ENCODE assay signal across 8 mouse cellular contexts in the genomic region with DNA sequence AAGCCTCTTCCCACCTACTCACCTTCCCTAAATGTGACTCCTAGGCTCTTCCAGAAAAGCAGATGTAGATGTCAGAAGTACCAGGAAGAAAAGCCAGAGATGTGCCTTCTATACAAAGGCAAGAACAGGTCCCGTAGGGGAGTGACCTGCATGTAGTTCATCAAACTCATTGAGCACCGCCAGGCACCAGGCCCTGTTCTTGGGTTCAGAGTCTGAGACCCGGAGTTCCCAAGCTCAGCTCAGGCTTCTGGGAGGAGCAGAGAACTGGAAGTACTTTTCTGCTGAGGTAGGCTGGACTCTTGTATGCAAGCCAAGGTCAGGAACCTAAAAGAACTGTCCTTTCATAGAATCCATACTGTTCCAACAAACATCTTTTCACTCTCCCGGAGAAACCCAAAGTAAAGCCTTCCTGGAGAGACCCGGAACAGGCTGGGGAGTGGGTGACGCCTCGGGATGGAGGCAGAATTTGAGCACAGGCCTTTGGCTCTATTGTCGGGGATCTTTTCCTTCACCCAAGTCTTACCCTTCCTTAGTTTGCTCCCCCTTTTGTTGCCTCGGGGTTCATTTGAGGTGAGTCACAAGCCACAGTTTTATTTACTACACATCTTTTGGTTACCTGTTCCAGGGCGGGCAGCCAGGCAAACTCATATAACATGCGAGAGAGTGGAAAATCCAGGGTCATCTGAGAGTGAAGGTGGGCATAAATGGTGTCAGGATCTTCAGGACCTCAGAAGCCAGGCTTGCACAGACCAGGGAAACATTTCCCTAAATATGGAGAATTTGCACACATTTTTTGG. TPM values are rescaled to one million over a fixed set of nuclear protein-coding genes. Genes with fewer than 3 reads are reported as not detected.
A peak's percentile ranks its signal among the peaks of the same experiment; 100 is the strongest.
DNase-seq lines count a peak whose midpoint lies in the region; ATAC-seq and TF ChIP-seq lines count a peak whose summit lies in the region.

No protein-coding gene starts in this region.

- H3K9me3 ChIP-seq in heart, embryonic 14.5 days (ENCODE audit: control insufficient read depth, low read length) = no peaks in the 10 kb centered on the region

- peaks cover 14% of the 10 kb centered on the region for H3K4me1 ChIP-seq in brown adipose tissue, adult 24 weeks (ENCODE audit: control insufficient read depth, insufficient read depth, insufficient read length, low read length)
- peaks cover 26 to 46% of the 10 kb centered on the region in 2 experiments for H3K4me1 ChIP-seq in heart, embryonic 14.5 days (ENCODE audit: control insufficient read depth in 2 of 2, insufficient read depth in 2 of 2, low read length in 2 of 2)
- no peaks in the 10 kb centered on the region for H3K4me1 ChIP-seq in lung, adult 2 months (ENCODE audit: control insufficient read depth, insufficient read depth, low read length)

- no peak for TF ChIP-seq CTCF in lung, adult 2 months (IDR thresholded peaks at IDR 0.05; ENCODE audit: insufficient read depth, low read length)

- whole genome bisulfite sequencing in heart, embryonic 14.5 days = 75% methylated on average over 11 of the region's 11 CpGs
- 70% methylated on average over 11 of the region's 11 CpGs for WGBS in lung, adult 2 months

- DNase-seq in layer of hippocampus, postnatal 10 days (ENCODE audit: low spot score in 2 of 2) = peak; percentile 23 to 25
- DNase-seq in layer of hippocampus, adult 9-11 months = no peak
- peak; percentile 74 to 89 for DNase-seq in kidney, postnatal 36 days
- DNase-seq in skeletal muscle tissue, adult 2 months (ENCODE audit: low read depth, low spot score) = peak; percentile 39
- DNase-seq in lung, adult 2 months = no peak
- no peak for DNase-seq in lung, postnatal 36 days

- peak overlapping the region; percentile 100; the same call in 1 of the 2 replicates for H3K4me3 ChIP-seq in brown adipose tissue, adult 24 weeks (ENCODE audit: insufficient read depth, low read depth, low read length)
- peak overlapping the region in 1 of 2 experiments; percentile 74; a peak in 2 of 4 replicates for H3K4me3 ChIP-seq in heart, embryonic 14.5 days (ENCODE audit: control insufficient read depth in 1 of 2, insufficient read depth in 1 of 2, low read depth in 1 of 2, low read length in 2 of 2)
- H3K4me3 ChIP-seq in lung, adult 2 months (replicated peaks; ENCODE audit: extremely low read depth, low read depth, low read length) = no peak overlapping the region

- no peak for TF ChIP-seq POLR2A in lung, adult 2 months (IDR thresholded peaks at IDR 0.05; ENCODE audit: borderline replicate concordance, extremely low read depth, low read depth, low read length)

- peak overlapping the region; percentile 95 for H3K27ac ChIP-seq in brown adipose tissue, adult 24 weeks (replicated peaks; ENCODE audit: low read depth, low read length)
- H3K27ac ChIP-seq in heart, embryonic 14.5 days (replicated peaks in 1 of 2; ENCODE audit: control insufficient read depth in 1 of 2, insufficient read depth in 1 of 2, low read depth in 2 of 2, low read length in 2 of 2) = peak overlapping the region in 1 of 2 experiments; percentile 94; a peak in 2 of 4 replicates

- ATAC-seq in heart, embryonic 14.5 days (ENCODE audit: insufficient number of reproducible peaks, insufficient read depth, low FRiP score, low read depth) = no peak

- H3K9ac ChIP-seq in heart, embryonic 14.5 days (ENCODE audit: low read length) = peak overlapping the region; percentile 81

- H3K4me2 ChIP-seq in heart, embryonic 14.5 days (ENCODE audit: low read length) = peak overlapping the region; percentile 79

- H3K36me3 ChIP-seq in heart, embryonic 14.5 days (ENCODE audit: control insufficient read depth, insufficient read depth, low read length) = no peaks in the 10 kb centered on the region

- no peaks in the 10 kb centered on the region for H3K27me3 ChIP-seq in heart, embryonic 14.5 days (ENCODE audit: control insufficient read depth, insufficient read depth, low read length)

RNA-seq across cellular contexts. Expression of a gene that starts 0.9 kb away (rescaled TPM):
- total RNA-seq in layer of hippocampus, postnatal 10 days (2021) = 100 to 1,000 TPM in 1 of 2 experiments, 10 to 100 TPM in 1; 99.8 to 117 TPM
- polyA plus RNA-seq in brown adipose tissue, adult 24 weeks (2012; ENCODE audit: insufficient read depth, insufficient read length, missing spikeins) = 62.7 and 65.5 TPM in 2 replicates
- polyA plus RNA-seq in heart, embryonic 14.5 days (2014; fragmentation: Nextera tagmentation; extraction: Ambion mirVana) = 33.2 and 38.2 TPM in 2 replicates
- polyA plus RNA-seq in lung, adult 2 months (2012; rRNA removed) = 14.4 and 23.3 TPM in 2 replicates

RNA-seq across cellular contexts. Expression of a gene that starts 51.7 kb away (rescaled TPM):
- 10 to 100 TPM; 18.0 to 19.8 TPM for total RNA-seq in layer of hippocampus, postnatal 10 days (2021)
- 12.0 and 17.0 TPM in 2 replicates for polyA plus RNA-seq in brown adipose tissue, adult 24 weeks (2012; ENCODE audit: insufficient read depth, insufficient read length, missing spikeins)
- polyA plus RNA-seq in heart, embryonic 14.5 days (2014; fragmentation: Nextera tagmentation; extraction: Ambion mirVana) = 19.9 and 22.7 TPM in 2 replicates
- polyA plus RNA-seq in lung, adult 2 months (2012; rRNA removed) = 25.7 and 33.4 TPM in 2 replicates

Comparison
In these comparisons a context has a peak if more than half of its experiments do, and no peak if none do; other contexts are left out.
1. DNase-seq: peak in layer of hippocampus, postnatal 10 days (2 of 2), kidney, postnatal 36 days (2 of 2) and skeletal muscle tissue, adult 2 months (single experiment); none in layer of hippocampus, adult 9-11 months (single experiment), lung, adult 2 months (single experiment) and lung, postnatal 36 days (single experiment).